Mouse (Mus musculus): Measurements from ENCODE around the gene Atrnl1.

Atrnl1 gene

DNA sequence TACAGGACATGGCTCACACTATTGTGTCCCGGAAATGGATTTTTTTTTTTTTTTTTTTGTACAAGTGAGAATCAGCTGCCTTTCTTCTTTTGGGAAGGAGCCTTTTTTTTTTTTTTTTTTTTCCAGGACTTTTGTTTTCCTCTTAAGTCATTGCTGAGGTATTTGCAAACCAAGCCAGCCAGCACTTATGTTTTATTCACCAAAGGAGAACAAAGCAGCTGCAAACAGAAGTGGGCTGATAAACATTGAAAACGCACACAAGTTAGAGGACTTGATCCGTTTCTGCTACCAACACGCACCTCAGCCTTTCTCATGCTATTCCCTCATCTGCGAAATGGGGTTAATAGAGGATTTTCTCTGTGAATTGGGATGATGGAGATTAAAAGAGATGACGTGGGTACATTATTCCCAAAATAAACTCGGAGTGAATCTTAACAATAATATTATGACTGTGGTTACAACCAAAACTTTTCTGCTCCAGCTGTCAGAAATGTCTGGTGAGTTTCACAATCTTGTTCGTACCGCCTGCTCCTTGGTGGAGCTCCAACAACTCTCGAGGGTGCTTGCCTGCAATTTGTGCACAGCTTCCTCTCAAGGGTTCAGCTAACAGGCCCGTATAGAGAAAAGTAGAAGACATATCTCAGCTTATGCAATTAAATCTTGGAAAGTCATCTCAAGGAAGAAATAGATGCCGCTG is 1.3 kb upstream of the Atrnl1 start:
- in situ Hi-C loops (cut with MboI), result no loop called here

DNA sequence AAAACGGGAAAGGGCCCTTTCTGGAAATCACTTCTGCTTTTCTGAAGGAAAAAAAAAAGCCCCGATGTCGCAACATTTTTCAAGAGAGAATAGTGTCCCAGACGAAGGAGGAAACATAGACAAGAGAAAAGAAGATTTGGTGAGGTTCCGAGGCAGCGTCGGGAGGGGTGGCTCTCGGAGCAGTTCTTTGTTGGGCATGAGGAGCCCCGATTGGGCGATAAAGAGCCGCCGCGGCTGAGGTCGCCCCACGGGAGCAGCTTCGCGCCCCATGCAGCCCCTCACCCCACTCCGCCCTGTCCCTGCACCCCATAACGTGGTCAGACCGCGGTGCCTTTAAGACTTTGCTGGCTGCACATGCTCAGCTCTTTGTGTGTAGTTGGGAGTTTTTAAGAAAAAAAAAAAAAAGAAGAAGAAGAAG is 767 bp upstream of the Atrnl1 start:
- in situ Hi-C loops (cut with MboI), result no loop called here

DNA sequence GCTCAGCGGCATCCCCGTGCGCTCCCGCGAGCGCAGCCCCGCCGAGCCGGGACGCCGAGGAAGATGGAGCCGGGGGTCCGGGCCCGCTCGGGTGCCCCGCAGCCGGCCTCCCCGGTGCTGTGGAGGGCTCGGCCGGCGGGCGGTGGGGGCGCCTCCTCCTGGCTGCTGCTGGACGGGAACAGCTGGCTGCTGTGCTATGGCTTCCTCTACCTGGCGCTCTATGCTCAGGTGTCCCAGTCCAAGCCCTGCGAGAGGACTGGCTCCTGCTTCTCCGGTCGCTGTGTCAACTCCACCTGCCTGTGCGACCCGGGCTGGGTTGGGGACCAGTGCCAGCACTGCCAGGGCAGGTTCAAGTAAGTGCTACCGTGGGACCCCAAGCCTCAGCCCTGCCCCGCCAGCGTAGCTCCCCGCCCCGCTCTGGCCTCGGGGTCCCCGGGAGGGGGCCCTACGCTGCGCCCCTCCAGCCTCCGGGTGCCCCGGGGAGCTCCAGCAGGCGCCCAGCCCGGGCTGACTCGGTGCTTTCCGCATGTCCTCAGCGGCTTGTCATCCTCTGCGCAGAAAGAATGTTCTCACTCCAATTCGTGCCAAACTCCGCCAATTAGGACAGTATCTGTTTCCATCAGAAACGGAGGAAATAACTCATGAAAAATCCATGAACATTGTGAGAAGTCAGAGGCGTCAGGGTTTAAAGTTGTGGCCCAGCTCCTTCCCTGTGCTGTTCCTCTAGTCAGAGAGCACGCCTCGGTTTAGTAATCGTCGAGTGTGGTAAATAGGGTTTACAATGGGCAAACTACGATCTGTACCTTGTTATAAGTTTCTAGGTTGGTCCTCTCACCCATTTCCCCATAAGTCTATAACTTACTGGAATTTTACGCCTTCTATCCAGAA is 701 bp downstream of the Atrnl1 start:
- in situ Hi-C loops (cut with MboI), result no loop called here

DNA sequence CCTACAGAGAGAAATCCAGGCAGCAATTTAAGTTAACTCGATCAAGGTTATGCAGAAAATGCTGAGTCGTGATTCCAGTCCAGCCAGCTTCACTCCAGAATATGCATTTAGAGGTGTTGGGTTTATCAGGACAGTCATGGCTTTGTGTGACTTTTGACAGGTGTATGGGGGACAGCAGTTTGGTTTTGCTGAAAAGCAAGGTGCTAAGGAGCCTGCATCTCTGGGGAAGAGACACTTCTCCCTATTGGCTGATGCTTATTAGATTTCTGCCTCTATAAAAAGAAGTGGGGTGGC is 1.3 kb downstream of the Atrnl1 start:
- in situ Hi-C loops (cut with MboI), result no loop called here

DNA sequence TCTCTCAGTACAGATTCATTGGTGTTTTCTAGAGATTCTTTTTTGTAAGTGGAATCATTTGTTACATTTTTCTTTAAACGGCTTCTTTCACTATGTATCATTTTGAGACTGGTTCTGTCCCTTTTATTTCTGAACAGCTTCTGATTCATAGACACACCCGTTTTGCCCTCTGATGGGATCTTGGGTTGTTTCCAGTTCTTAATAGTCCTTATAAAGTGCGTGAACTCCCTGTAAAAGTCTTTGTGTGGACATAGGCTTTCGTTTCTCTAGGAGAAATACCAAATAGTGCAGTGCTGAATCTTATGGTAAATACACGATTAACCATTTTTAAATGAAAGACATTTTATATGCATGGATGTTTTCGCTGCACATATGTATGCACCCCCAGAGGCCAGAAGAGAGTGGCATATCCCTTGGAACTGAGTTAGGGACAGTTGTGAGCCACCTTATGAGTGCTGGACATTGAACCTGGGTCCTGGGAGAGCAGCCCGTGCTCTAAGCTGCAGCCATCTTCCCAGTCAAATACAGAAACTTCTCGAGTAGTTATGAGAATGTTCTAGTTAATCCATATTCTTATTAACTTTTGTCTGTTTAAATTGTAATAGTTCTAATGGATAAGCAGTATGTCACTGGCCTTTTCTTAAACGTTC is 5.3 kb downstream of the Atrnl1 start:
- in situ Hi-C loops (cut with MboI), result no loop called here

DNA sequence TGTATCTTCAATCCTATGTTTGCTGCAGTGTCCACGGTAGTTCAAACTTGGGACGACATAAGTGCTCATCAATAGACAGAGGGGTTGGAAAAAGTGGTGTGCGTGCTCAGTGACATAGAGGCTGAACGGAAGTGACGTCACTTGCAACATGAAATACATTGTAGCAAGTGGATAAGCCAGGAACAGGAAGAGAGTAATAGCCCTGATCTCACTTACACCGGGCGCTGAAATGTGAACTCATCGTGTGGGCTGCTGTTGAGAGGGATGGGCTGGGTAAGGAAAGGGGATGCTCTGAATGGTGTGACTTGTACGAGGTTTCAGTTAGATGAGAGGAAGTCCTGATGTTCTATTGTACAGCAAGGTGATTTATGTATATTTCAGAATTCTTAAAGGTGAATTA is 8.3 kb downstream of the Atrnl1 start:
- in situ Hi-C loops (cut with MboI), result no loop called here

DNA sequence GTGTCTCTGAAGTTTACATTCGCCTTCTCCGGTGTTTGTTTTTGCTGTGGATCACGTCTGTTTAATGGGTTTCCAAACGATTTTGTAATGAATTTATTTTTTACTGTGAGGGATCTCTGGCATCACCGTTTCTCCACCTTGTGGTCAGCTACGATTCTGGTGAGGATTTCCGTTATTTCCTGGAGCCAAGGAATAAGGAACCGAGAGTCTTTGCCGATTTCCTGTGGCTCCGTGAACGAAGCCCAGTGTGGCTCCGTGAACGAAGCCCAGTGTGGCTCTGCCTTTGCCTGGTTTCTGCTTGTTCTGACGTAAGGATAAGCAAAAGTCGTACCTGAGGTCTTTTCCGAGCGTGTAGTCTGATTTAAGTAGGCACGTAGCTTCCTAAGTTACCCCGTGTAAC is 11.0 kb downstream of the Atrnl1 start:
- in situ Hi-C loops (cut with MboI), result no loop called here

DNA sequence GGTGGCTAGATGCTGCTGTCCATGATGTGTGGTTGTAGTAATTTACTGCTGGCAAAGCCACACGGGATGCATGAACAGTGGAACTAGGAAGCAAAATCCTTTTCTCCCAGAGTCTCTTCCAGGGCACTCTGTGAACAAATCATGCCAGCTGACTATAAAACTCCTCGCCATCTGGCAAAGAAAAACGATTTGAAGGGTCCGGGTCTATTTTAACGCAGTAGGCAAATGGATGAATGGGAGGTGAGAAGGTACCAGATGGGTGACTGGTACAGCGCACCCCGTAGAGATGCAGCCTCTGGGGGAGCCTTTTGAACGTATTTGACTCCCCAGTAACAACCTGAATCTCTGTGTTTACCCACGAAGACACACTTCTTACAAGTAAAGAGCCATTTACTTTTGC is 14.9 kb downstream of the Atrnl1 start:
- in situ Hi-C loops (cut with MboI), result loop anchor here (25.0 kb wide), 1 partner anchor 463 kb away; no protein-coding TSS in a partner anchor

DNA sequence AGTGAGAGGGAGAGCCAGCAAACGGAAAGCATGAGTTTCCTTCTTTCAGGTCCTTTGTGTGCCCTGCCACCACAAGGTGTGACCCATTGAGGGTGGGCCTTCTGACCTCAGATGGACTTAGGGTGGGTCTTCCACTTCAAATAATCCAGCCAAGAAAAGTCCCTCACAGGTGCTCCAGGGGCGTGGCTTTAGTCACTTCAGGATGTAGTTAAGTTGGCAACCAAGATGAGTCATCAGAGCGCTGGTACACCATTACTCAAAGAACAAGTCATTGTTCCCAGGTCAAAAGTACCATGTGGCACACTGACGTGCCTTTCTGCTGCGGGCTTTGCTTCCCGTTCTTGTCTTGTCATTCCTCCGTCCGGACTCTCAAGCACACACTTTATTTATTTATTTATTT is 16.4 kb downstream of the Atrnl1 start:
- in situ Hi-C loops (cut with MboI), result loop anchor here (25.0 kb wide), 1 partner anchor 465 kb away; no protein-coding TSS in a partner anchor

DNA sequence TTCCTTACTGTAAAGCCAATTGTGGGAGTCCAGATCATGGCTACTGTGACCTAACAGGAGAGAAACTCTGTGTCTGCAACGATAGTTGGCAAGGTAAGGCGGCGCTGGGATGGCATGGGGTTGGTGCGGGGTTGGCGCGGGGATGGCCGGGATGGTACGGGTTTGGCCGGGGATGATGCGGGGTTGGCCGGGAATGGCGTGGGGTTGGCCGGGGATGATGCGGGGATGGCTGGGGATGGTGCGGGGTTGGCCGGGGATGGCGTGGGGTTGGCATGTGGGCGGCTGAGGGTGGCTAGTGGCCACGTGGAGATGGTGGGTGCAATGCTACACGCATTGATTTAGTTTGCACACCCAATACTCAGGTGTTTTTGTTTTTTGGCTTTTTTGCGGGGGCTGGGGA is 31.7 kb downstream of the Atrnl1 start:
- in situ Hi-C loops (cut with MboI), result loop anchor here (10.0 to 25.0 kb wide), 3 partner anchors 158 to 480 kb away; no protein-coding TSS in a partner anchor

DNA sequence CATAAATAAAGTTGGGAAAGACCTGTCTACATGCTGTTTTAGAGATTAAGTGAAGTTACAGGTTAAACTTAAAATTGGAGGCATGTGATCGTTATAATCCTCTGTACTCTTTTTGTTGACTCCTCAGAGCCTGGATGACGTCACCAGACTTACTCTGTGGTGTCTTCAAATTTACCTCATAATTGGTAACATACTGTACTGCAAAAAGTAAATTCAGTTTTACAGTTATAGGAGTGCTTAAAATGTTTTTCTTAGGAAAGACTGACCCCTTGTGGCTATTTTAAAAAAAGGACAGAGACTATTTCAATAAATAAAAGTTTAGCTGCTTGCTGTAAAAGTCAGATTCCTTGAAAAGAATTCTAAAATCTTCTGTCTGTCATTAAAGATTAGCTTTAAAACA is 32.1 kb downstream of the Atrnl1 start:
- in situ Hi-C loops (cut with MboI), result loop anchor here (10.0 to 25.0 kb wide), 3 partner anchors 158 to 481 kb away; no protein-coding TSS in a partner anchor

DNA sequence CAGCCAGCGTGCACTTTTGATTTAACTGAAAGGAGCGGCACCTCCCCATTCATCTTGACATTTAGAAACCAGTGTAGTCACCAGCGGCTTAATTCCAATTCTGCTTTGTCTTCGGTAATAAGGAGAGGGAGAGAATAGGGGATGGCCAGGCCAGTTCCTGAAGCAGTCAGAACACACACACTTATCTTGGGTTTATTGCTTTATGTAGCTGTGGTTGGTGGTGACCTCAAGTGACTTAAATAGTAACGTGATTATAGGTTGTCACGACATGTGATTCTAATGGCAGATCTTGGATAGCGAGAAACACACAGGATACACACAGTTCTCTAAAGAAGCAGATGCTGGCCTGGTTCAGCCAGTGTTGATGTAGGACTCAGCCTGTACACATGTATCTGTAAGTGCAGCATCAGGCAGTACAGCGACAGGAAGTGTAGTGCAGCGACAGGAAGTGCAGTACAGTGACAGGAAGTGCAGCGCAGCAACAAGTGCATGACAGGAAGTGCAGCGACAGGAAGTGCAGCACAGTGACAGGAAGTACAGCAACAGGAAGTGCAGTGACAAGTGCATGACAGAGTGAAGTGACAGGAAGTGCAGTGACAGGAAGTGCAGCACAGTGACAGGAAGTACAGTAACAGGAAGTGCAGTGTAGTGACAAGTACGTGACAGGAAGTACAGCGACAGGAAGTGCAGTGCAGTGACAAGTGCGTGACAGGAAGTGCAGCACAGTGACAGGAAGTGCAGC is 37.5 kb downstream of the Atrnl1 start:
- in situ Hi-C loops (cut with MboI), result loop anchor here (10.0 to 25.0 kb wide), 3 partner anchors 164 to 486 kb away; no protein-coding TSS in a partner anchor

DNA sequence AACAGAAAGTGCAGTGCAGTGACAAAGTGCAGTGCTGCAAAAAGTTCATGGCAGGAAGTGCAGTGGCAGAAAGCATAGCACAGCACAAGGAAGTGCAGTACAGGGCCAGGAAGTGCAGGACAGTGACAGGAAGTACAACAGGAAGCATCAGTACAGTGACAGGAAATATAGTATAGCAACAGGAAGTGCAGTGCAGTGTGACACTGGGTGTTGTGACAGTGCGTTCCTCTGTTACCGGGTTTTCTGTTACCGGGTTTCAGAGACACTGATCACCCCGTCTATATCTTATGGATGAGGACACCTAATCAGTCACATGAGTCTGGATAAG is 38.1 kb downstream of the Atrnl1 start:
- in situ Hi-C loops (cut with MboI), result loop anchor here (10.0 to 25.0 kb wide), 3 partner anchors 164 to 487 kb away; no protein-coding TSS in a partner anchor

DNA sequence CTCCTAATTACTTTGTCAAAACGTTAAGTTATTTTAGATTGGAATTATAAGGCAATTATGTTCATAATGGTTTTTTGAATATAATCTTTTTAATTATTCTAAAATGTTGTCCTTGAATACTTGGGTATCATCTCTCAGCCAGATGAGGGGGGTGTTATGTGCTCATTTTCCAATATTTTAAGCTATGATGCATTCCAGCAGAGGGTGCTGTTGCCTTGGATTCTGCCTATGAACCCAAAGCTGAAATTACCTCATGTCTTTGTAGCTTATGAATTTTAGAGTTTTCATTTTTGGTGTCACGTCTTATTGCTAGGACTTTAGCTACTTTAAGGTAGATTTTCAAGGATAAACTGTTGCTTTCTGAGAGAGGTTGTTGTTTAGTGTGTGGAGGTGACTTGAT is 44.2 kb downstream of the Atrnl1 start:
- in situ Hi-C loops (cut with MboI), result no loop called here

DNA sequence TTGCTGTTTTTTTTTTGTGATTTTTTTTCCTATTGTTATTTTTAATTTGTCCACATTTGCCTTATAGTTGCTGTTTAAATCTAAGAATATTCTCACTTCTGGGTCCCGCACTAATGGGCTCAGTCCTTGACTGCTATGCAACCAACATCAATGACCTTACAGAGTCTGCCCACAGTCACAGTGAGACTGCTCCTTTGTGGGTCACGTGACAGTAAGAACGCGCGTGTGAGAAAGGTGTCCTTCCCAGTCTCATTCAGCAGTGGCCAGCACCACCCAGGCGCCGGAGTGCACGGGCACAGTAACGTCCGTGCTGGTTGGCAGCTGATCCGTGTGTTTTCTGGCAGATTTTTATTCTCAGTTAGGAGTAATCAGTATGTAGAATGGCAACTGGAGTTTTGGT is 44.7 kb downstream of the Atrnl1 start:
- in situ Hi-C loops (cut with MboI), result no loop called here

DNA sequence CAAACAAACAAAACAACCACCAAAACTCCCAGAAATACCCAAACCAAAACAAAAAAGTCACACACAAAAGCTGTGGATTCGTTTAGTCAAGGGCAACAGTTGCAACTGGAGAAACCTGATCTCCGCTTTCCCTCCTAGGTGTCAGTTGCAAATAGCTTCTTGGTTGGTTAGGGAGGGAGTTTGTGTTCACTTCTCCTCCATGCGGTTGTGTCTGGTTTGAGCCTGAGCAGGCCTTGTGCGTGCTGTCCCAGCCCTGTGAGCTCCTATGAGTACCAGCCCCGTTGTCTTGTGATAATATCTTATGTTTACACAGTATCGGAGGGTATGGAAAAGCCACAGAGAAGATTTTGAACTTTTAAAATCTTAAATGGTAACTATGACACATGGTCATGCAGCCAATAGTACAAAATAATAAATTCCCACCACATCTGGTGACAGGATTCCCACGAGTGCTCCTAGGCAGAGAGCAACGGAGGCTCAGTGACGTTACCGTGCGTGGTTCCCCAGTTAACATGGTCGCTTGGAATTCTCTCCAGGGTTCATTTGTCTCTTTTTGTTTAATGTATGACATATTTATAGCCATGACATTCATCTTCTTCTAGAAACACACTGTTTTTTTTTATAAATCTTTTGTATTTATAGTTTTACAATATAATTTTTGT is 46.7 kb downstream of the Atrnl1 start:
- in situ Hi-C loops (cut with MboI), result no loop called here

DNA sequence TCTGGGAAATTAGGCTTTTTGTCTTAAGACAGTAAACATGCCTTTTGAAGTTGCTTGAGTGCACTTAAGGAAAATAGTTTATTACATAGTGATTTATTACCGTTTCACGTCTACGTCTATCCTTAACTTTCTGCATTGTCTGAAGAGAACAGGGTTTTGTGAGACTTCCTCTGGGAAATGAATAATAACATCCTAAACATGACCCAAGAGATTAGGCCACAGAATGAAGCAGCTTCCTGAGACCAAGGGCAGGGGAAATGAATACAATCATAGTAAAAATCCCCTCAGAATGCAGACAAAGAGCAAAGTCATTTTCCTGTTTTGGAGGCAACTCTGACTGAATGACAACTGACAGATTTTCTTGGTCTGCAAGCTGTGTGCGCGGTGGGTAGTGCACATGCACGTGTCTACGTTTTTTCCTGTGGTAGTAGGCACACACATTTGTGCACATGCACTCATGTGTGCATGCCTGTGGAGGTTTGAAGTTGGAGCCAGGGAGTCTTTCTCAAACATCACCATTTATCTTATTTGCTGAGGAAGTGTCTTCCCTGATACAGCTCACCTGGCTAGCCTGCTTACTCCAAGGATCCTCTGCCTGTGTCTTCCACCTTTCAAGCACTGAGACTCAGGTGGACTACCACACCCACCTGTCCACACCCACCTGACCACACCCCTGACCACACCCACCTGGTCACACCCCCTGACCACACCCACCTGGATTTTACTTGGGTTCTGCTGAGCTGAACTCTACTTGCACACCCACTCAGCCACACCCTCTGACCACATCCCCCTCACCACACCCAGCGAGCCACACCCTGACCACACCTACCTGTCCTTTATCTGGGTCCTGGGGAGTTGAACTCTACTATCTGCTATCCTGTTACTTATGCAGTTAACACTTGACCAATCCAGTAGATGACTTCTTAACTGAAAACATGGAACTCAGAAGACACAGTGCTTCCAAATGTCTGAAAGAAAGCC is 47.6 kb downstream of the Atrnl1 start:
- in situ Hi-C loops (cut with MboI), result no loop called here

DNA sequence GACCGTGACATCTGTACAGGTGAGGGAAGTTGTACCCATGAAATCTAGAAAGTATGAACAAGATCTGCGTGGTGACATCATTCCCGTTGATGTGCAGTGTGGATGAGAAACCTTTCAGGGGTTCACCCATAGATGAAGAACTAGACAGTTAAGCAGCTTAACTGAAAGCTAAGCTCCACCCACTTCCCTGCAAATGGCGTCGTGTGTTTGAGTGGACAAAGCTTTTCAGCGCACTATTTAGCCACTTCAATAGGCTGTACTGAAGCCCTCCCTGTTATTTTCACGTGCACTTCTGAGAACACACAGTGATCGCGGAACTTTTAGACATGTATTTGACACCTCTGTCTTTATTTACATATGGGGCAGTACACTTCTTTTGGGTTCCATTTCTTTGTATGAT is 56.2 kb downstream of the Atrnl1 start:
- in situ Hi-C loops (cut with MboI), result no loop called here

DNA sequence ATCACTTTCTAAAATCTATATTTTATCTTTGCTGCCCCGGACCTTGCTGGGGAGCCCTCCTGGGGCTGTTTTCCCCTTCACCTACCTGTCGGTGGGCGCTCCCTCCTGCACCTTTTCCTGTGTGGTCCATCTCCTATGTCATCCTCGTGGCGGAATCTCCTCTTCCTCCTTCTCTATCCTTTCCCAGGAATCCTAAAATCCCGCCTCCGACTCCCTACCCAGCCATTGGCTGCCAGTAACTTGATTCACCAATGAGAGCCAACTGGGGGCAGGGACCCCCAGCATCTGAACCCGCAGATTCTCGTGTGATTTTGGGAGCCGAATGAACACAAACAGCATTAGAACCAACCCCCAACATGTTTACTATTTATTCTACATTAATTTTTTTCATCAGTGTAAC is 57.1 kb downstream of the Atrnl1 start:
- in situ Hi-C loops (cut with MboI), result no loop called here

DNA sequence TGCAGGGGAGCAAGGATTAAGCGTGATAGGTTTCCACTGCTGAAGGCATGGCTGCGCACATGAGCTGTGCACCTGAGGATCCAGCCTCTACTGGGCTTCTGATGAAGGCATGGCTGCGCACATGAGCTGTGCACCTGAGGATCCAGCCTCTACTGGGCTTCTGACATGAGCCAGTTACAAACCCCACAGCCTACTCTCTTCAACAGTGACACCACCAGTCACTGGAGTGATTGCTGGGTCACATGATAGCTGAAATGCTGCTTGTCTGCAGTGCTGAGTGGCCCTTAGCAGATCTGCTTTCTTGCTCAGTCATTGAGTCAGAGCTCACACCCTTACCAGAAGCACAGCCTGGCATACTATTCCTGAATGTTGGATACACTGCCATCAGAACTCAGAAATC is 68.6 kb downstream of the Atrnl1 start:
- in situ Hi-C loops (cut with MboI), result no loop called here
